Mouse (Mus musculus) embryonic fibroblast, embryonic 13.5 days (primary cell): ENCODE data around the gene Erbb4.

Experiments
- CTCF ChIP-seq: IDR thresholded peaks from 2 replicates; pipeline ENCODE4 v1.5.1; 2011; ENCODE audit warnings: mild to moderate bottlenecking, control low read depth, low read length, moderate library complexity, borderline replicate concordance; ENCODE audit not compliant: insufficient read depth
- POLR2A ChIP-seq: IDR thresholded peaks from 2 replicates; pipeline ENCODE4 v1.6.1; 2011; ENCODE audit warnings: low read depth, mild to moderate bottlenecking, control low read depth, low read length, moderate library complexity

- TF ChIP-seq CTCF (no peak), POLR2A (no peak)
These were observed 533.9 kb downstream of the Erbb4 start for GRCm38 (mm10) chr1:68573851-68574540.
